Mouse (Mus musculus) cerebellum, adult 11-12 months (tissue): ENCODE data around the gene Gm49711.

Source experiments
- DNase-seq: peaks from one replicate; pipeline ENCODE4 v3.0.0; 2022

Gm49711 gene

GRCm38 (mm10) chr16:92057852-92058643 lies at the start of gene Gm49711, which contains the start of the genes Mrps6 and Slc5a3:
Gm49711 (plus strand) TSS chr16:92058316.
Mrps6 (plus strand) TSS chr16:92058270.
Slc5a3 (plus strand) TSS chr16:92058322.
- DNase-seq, result peak; percentile 87

GRCm38 (mm10) chr16:92009586-92009985 lies 48.5 kb upstream of the Gm49711 start:
- no peak for DNase-seq

- DNase-seq, result no peak
Measured at GRCm38 (mm10) chr16:92016792-92017191, 41.3 kb upstream of the Gm49711 start.

GRCm38 (mm10) chr16:92019141-92020118 lies 38.7 kb upstream of the Gm49711 start:
- DNase-seq, result no peak

GRCm38 (mm10) chr16:92021656-92022400 lies 36.3 kb upstream of the Gm49711 start:
- DNase-seq, result no peak

GRCm38 (mm10) chr16:92022494-92023283 lies 35.4 kb upstream of the Gm49711 start:
- DNase-seq, result no peak

GRCm38 (mm10) chr16:92033286-92033685 lies 24.8 kb upstream of the Gm49711 start:
- no peak for DNase-seq

GRCm38 (mm10) chr16:92034676-92035075 lies 23.4 kb upstream of the Gm49711 start:
- DNase-seq, result no peak

GRCm38 (mm10) chr16:92036701-92037100 lies 21.4 kb upstream of the Gm49711 start:
- DNase-seq, result no peak

GRCm38 (mm10) chr16:92037891-92038607 lies 20.1 kb upstream of the Gm49711 start:
- DNase-seq, result no peak

- DNase-seq, result no peak
Measured at GRCm38 (mm10) chr16:92039421-92039820, 18.7 kb upstream of the Gm49711 start.

- no peak for DNase-seq
Measured at GRCm38 (mm10) chr16:92039966-92040365, 18.1 kb upstream of the Gm49711 start.

- no peak for DNase-seq
Measured at GRCm38 (mm10) chr16:92051777-92052310, 6.3 kb upstream of the Gm49711 start.

- DNase-seq, result no peak
Measured at GRCm38 (mm10) chr16:92052569-92052968, 5.5 kb upstream of the Gm49711 start.

- DNase-seq, result no peak
Measured at GRCm38 (mm10) chr16:92056711-92057110, 1.4 kb upstream of the Gm49711 start.

- DNase-seq, result no peak
Measured at GRCm38 (mm10) chr16:92057456-92057851, 662 bp upstream of the Gm49711 start.

- DNase-seq, result no peak
Measured at GRCm38 (mm10) chr16:92058644-92059620, 816 bp downstream of the Gm49711 start.

GRCm38 (mm10) chr16:92060213-92060612 lies 2.1 kb downstream of the Gm49711 start:
- DNase-seq, result no peak

- DNase-seq, result no peak
Measured at GRCm38 (mm10) chr16:92061586-92061985, 3.5 kb downstream of the Gm49711 start.

- DNase-seq, result no peak
Measured at GRCm38 (mm10) chr16:92062832-92063231, 4.7 kb downstream of the Gm49711 start.
